Mouse (Mus musculus) spleen, adult 2 months (tissue): ENCODE data around the gene Gm37240.

Experiments
- CTCF ChIP-seq: fragments of 200-500 bp; IDR thresholded peaks from 2 replicates; pipeline ENCODE4 v1.5.1; 2011; ENCODE audit warnings: mild to moderate bottlenecking, inconsistent platforms; ENCODE audit not compliant: insufficient read depth, insufficient read length, insufficient replicate concordance; ENCODE audit errors: extremely low read depth
- POLR2A ChIP-seq: fragments of 200-500 bp; IDR thresholded peaks from 2 replicates; pipeline ENCODE4 v1.6.1; 2011; ENCODE audit warnings: low read depth, low read length, inconsistent platforms

- no peak for TF ChIP-seq POLR2A
- TF ChIP-seq CTCF, result no peak
These were observed 1350.3 kb downstream of the Gm37240 start for GRCm38 (mm10) chr3:84536987-84537386.
